Mouse (Mus musculus) kidney, postnatal 0 days (tissue): Measurements from ENCODE around the gene Map4k2. TPM values are rescaled to one million over a fixed set of nuclear protein-coding genes. Genes with fewer than 3 reads are reported as not detected.

Experiments
- ATAC-seq: fragments of 200-750 bp; cut with Nextera tagmentation; replicated peaks from 2 replicates; pipeline ENCODE4 v1.8.0; 2017; ENCODE audit warnings: low read depth, moderate number of reproducible peaks, moderate TSS enrichment, moderate library complexity; ENCODE audit not compliant: low FRiP score
- DNase-seq: peaks from one replicate; pipeline ENCODE4 v3.0.0-alpha.2; 2016; ENCODE audit warnings: low spot score
- H3K27ac ChIP-seq: fragments of 300-500 bp; sonication (generic); 2 replicates; pipeline ENCODE4 v1.5.1; 2014; ENCODE audit warnings: mild to moderate bottlenecking
- H3K27me3 ChIP-seq: fragments of 300-500 bp; sonication (generic); 2 replicates; pipeline ENCODE4 v1.6.1; 2014; ENCODE audit warnings: low read length, mixed read lengths; ENCODE audit not compliant: insufficient read depth
- H3K36me3 ChIP-seq: fragments of 300-500 bp; sonication (generic); 2 replicates; pipeline ENCODE4 v1.6.1; 2014; ENCODE audit warnings: low read length, mixed read lengths; ENCODE audit not compliant: insufficient read depth
- H3K4me1 ChIP-seq: fragments of 300-500 bp; sonication (generic); replicated peaks from 2 replicates; pipeline ENCODE4 v1.6.1; 2014; ENCODE audit warnings: antibody characterized with exemption, low read length, mixed read lengths; ENCODE audit not compliant: insufficient read depth
- H3K4me2 ChIP-seq: fragments of 300-500 bp; sonication (generic); 2 replicates; pipeline ENCODE4 v1.6.1; 2014; ENCODE audit warnings: mild to moderate bottlenecking, low read length, moderate library complexity, mixed read lengths
- H3K4me3 ChIP-seq: fragments of 300-500 bp; sonication (generic); replicated peaks from 2 replicates; pipeline ENCODE4 v1.5.1; 2014; ENCODE audit warnings: low read depth, low read length
- H3K9ac ChIP-seq: fragments of 300-500 bp; sonication (generic); 2 replicates; pipeline ENCODE4 v1.6.1; 2014; ENCODE audit warnings: low read depth, low read length
- H3K9me3 ChIP-seq: fragments of 300-500 bp; sonication (generic); replicated peaks from 2 replicates; pipeline ENCODE4 v1.6.1; 2016; ENCODE audit warnings: low read length, inconsistent platforms, mixed read lengths
- CTCF ChIP-seq: IDR thresholded peaks from 2 replicates; pipeline ENCODE4 v1.5.1; 2016; ENCODE audit warnings: antibody characterized with exemption, low read depth, mild to moderate bottlenecking, moderate library complexity
- WGBS: fragments of 180-500 bp; shearing (Covaris S2); extraction: QIAGEN DNeasy Blood & Tissue Kit; methylation state at CpG from one replicate; pipeline ENCODE4 v1.1.7; 2014; 5-methylcytosine and 5-hydroxymethylcytosine counted together
- polyA plus RNA-seq: library from polyadenylated mRNA; unstranded; fragments of >200 nt; fragmentation: Nextera tagmentation; extraction: Ambion mirVana; gene quantifications from 2 replicates; pipeline ENCODE4 v1.2.1, GENCODE M21; 2015

Gene Map4k2
- polyA plus RNA-seq, 1 experiment from 2014 or later, result 12.2 TPM

- H3K9ac ChIP-seq, result no peak overlapping the region
- ATAC-seq, result no peak
- H3K9me3 ChIP-seq, result no peaks in the 10 kb centered on the region
- no peaks in the 10 kb centered on the region for H3K27me3 ChIP-seq
- no peaks in the 10 kb centered on the region for H3K4me1 ChIP-seq
- no peak overlapping the region for H3K4me2 ChIP-seq
- no peak overlapping the region for H3K4me3 ChIP-seq
- peaks cover 49% of the 10 kb centered on the region for H3K36me3 ChIP-seq
- H3K27ac ChIP-seq, result peak overlapping the region; percentile 13; the same call in 1 of the 2 replicates
- DNase-seq, result no peak
- TF ChIP-seq CTCF, result no peak
- WGBS, result 76% methylated on average over 11 of the region's 11 CpGs
These were observed 36.5 kb downstream of the Map4k2 start for GRCm38 (mm10) chr19:6377327-6378040.

GRCm38 (mm10) chr19:6380411-6381166, 39.7 kb downstream of the Map4k2 start:
- no peaks in the 10 kb centered on the region for H3K9me3 ChIP-seq
- 91% methylated on average over 9 of the region's 9 CpGs for WGBS
- peaks cover 28% of the 10 kb centered on the region for H3K4me1 ChIP-seq
- no peak overlapping the region for H3K27ac ChIP-seq
- no peak overlapping the region for H3K4me3 ChIP-seq
- no peak for TF ChIP-seq CTCF
- peaks cover 19% of the 10 kb centered on the region for H3K36me3 ChIP-seq
- no peak overlapping the region for H3K4me2 ChIP-seq
- peak; percentile 47 for DNase-seq
- H3K27me3 ChIP-seq, result no peaks in the 10 kb centered on the region
- no peak overlapping the region for H3K9ac ChIP-seq
- no peak for ATAC-seq

GRCm38 (mm10) chr19:6381238-6381637, 40.3 kb downstream of the Map4k2 start:
- Histone ChIP-seq H3K4me1 (peaks cover 35% of the 10 kb centered on the region), H3K27me3 (no peaks in the 10 kb centered on the region), H3K4me3 (no peak overlapping the region), H3K27ac (no peak overlapping the region), H3K9me3 (no peaks in the 10 kb centered on the region), H3K36me3 (peaks cover 13% of the 10 kb centered on the region), H3K4me2 (no peak overlapping the region), H3K9ac (no peak overlapping the region)
- WGBS, result 94% methylated on average over 5 of the region's 5 CpGs
- TF ChIP-seq CTCF, result no peak
- no peak for DNase-seq
- ATAC-seq, result no peak

GRCm38 (mm10) chr19:6382323-6382924, 41.5 kb downstream of the Map4k2 start:
- DNase-seq (no peak), ATAC-seq (no peak)
- Histone ChIP-seq H3K36me3 (peaks cover 1% of the 10 kb centered on the region; the same call in 1 of the 2 replicates), H3K9me3 (no peaks in the 10 kb centered on the region), H3K4me3 (no peak overlapping the region), H3K27me3 (no peaks in the 10 kb centered on the region), H3K4me1 (peaks cover 36% of the 10 kb centered on the region), H3K27ac (no peak overlapping the region), H3K9ac (no peak overlapping the region), H3K4me2 (no peak overlapping the region)
- TF ChIP-seq CTCF, result no peak
- 69% methylated on average over 4 of the region's 4 CpGs for WGBS

- no peak for TF ChIP-seq CTCF
- H3K27me3 ChIP-seq, result no peaks in the 10 kb centered on the region
- no peaks in the 10 kb centered on the region for H3K9me3 ChIP-seq
- no peaks in the 10 kb centered on the region for H3K36me3 ChIP-seq
- 25% methylated on average over 5 of the region's 5 CpGs for WGBS
- DNase-seq (no peak), ATAC-seq (no peak)
- H3K9ac ChIP-seq, result no peak overlapping the region
- H3K27ac ChIP-seq, result peak overlapping the region; percentile 77
- H3K4me3 ChIP-seq, result no peak overlapping the region
- H3K4me2 ChIP-seq, result no peak overlapping the region
- peaks cover 36% of the 10 kb centered on the region for H3K4me1 ChIP-seq
These were observed 42.5 kb downstream of the Map4k2 start for GRCm38 (mm10) chr19:6383470-6383869.

- Histone ChIP-seq H3K4me3 (no peak within 1 kb of the TSS; the same call in 1 of the 2 replicates), H3K27me3 (no peaks in the 10 kb centered on the region), H3K9ac (peak within 1 kb of the TSS; percentile 27; the same call in 1 of the 2 replicates), H3K36me3 (no peaks in the 10 kb centered on the region), H3K27ac (peak within 1 kb of the TSS; percentile 77), H3K4me2 (peak within 1 kb of the TSS; percentile 44), H3K4me1 (peaks cover 38% of the 10 kb centered on the region), H3K9me3 (no peaks in the 10 kb centered on the region)
- 13% methylated on average over 7 of the region's 7 CpGs for WGBS
- ATAC-seq (peak; percentile 34; the same call in 1 of the 2 replicates), DNase-seq (peak; percentile 91)
- peak; percentile 8; the same call in 1 of the 2 replicates for TF ChIP-seq CTCF
These were observed 43.2 kb downstream of the Map4k2 start, which contains the start of gene Pygm for GRCm38 (mm10) chr19:6384128-6384527. TSS of gene Pygm (plus strand) at chr19:6384399.
